Mouse (Mus musculus) E14TG2a.4 (cell line): ENCODE data around the gene Shc3.

Source experiments
- CTCF ChIP-seq: conservative IDR thresholded peaks from 2 replicates; pipeline ENCODE4 v1.5.1; 2014; ENCODE audit warnings: low read length
- NANOG ChIP-seq: IDR thresholded peaks from 2 replicates; pipeline ENCODE4 v1.6.1; 2014; ENCODE audit warnings: borderline replicate concordance, low read length, mixed read lengths
- POU5F1 ChIP-seq: IDR thresholded peaks from 2 replicates; pipeline ENCODE4 v1.6.1; 2014; ENCODE audit warnings: low read length, borderline replicate concordance

- no peak for TF ChIP-seq POU5F1
- no peak for TF ChIP-seq CTCF
- TF ChIP-seq NANOG = no peak
Observed at GRCm38 (mm10) chr13:51567078-51567395, 2.2 kb downstream of the Shc3 start.
